Mouse (Mus musculus): ENCODE results near the gene H2afz.
"Not testable (repeated sequence)": the region's sequence is repeated elsewhere in the genome, so short reads cannot be mapped to it uniquely, and the experiment has no call there.

H2afz gene

DNA sequence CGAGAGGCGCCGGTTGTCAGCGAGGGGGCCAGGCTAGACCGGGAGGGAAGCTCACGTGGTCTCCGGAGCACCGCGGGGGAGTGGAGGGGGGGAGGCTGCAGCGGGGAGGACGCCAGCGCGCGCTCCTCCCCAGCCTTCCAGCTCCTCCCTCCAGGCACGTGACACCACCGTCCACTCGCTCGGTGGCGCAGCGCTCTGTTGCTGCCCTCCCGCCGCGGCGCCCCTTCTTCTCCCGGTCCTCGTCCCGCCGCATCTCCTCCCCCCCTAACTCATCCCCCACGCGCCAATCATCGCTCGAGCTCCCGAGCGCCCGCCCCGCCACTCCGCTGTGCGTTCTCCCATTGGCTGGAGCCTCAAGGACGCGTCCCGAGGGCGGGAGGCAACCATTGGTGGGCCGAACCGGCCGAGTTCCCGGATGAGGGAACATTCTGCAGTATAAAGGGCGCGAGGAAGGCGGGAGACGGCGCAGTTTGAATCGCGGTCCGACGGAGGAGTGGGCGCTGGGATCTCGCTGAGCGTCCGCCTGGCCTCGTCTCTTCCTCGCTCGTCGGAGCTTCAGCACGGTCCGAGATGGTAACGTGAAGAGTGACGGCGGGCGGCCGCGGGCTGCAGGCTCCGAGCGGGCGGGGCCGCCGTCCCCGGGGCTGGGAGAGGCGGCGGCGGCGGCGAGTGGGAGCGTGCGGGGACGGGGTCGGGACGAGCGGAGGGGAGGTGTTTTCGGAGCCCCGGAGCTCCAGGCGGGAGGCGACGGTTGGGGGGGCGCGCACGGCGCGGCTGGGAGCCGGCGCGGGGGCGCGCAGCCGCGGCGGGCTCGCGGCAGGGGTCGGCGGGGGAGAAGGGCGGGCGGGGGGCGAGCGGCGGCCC lies at the start of gene H2afz:
TSS of gene H2afz (plus strand) at position 364 of the 864 bp plus-strand sequence.
- DNase-seq (ENCODE audit: low spot score in 2 of 2): peak; percentile 99

DNA sequence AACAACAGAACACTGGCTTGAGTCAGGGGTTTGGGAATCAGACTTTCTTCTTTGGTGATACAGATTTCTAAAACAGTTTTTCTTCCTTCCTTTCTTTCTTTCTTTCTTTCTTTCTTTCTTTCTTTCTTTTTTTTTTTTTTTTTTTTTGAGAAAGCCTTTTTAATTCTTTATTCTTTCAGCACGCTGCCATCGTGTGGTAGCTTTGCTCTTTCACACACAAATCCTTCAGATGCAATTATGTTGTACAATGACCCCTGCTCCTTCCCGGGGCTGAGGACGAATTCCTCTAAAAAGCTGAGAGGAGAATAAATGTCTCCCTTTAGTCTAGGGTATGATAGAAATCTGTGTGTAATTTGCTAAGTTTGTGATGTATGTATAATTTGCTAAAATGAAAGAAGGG lies 45.6 kb upstream of the H2afz start:
- DNase-seq (ENCODE audit: low spot score in 2 of 2): no peak

DNA sequence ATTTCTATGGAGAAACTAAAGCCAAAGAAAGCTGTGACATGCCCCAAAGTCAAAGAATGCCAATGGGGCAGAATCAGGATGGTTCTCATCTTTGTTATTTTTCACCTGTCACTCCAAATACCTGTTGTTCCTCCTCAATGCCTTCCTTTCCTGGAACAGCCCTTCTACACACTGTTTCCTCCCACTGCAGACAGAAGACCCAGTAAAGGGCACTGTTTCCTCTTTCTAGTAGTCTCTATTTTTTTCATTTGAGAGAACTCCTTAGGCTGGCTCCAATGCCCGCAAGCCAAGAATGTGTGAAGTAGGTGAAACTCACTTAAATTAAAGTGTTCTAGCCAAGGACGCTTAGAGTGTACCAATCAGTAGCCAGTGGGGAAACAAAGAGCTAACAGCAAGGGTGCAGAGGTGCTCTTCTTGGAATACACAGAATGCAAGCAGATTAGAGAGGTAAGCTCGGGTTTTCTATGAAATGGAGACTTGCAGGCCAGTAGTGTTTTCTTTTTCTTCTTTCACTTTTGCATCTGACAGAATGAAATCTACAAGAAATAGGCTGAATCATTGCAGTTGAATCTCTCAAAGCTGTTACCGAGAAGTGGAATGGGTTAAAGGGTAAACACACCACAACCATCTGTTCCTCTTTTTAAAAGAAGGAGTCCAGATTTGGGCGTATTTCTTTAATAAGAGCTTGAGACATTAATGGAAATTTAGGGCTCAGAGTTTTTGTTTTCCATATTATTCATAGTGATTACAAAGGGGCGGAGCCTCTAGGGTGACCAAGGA lies 43.4 kb upstream of the H2afz start:
- no peak for DNase-seq (ENCODE audit: low spot score in 2 of 2)

DNA sequence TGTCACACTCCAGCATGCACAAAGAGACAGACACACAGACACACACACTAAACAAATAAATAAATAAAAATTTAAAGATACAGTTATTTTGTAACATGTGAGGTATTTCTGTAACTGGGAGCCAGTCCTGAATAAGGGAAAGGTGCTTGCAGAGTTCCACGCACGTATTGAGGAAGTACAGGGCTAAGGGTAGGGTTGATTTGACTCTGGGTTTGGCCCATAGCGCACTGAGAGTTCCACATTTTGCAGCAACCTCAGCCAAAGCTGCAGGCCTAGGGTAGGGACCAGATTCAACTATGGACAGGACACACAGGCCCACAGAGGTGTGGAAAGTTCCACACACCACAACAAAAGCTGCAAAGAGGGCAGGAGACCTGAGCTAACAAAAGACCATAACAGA lies 41.0 kb upstream of the H2afz start:
- DNase-seq (ENCODE audit: low spot score in 2 of 2): no peak

DNA sequence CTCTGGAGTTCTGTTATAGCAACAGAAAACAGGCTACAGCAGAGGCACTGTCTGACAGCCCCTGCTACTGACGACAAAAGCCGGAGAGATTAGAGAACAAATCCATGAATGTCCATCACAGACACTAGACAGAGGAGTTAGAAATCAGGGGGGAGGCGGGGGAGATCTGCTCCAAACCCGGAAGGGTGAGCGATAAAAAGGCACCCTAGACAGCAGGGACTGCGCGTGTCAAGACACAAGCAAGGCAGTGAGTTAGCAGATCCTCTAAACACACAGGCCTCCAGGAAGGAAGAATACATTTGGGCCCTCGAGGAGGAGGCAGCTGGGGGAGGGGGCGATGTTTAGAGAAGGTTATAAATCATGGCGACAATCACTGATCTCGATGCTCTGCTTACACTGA lies 36.6 kb upstream of the H2afz start:
- DNase-seq (ENCODE audit: low spot score in 2 of 2): no peak

DNA sequence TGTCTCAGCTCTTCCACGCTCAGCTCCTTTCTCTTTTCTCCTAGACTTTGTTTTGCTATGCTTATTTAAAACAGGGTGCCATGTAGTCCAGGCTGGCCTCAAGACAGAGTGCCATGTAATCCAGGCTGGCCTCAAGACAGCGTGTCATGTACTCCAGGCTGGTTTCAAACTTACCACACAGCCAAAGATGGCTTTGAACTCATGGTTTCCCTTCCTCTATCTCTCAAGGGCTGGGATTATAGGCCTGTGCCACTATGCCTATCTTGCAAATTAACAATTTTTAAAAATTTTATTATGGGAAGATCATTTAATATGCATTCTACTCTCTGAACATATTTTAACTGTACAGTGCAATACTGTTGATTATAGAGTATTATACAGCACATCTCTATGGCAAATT lies 33.1 kb upstream of the H2afz start:
- DNase-seq (ENCODE audit: low spot score in 2 of 2): no peak

DNA sequence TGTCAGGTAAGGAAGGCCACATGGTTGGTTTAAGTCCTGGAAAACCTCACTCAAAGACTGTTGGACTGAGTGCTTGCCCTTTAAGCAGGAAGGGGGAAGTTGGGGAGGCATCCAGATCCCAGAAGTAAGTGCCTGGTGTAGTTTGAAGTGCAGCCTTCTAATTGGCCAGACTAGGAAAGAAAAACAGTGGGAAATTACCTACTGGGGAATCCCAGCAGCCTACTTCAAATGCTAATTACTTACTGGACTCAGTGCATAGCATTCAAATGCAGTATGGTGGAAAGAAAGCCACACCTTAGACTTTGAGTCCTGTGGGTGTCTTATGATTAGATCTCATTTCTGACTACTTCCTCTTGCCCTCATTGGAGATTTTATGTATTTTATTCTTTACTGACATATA lies 31.2 kb upstream of the H2afz start:
- DNase-seq (ENCODE audit: low spot score in 2 of 2): no peak

DNA sequence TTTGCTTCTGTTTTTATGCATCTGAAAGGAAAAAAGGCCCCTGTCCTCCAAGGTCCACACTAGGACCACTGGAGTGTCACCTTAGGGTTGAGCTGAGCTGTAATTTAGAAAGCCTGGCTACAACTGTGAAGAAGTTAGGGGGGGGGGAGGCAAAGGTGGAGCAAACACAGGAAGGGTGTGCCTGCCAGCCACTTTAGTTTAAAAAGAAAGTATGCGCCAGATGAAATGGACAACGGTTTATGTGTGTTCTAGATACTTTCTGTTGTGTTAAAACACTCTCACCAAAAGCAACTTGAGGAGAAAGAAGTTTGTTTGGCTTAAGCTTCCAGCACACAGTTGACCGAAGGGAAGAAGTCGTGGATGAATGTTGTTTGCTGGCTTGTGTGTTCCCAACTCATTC lies 30.6 kb upstream of the H2afz start:
- no peak for DNase-seq (ENCODE audit: low spot score in 2 of 2)

DNA sequence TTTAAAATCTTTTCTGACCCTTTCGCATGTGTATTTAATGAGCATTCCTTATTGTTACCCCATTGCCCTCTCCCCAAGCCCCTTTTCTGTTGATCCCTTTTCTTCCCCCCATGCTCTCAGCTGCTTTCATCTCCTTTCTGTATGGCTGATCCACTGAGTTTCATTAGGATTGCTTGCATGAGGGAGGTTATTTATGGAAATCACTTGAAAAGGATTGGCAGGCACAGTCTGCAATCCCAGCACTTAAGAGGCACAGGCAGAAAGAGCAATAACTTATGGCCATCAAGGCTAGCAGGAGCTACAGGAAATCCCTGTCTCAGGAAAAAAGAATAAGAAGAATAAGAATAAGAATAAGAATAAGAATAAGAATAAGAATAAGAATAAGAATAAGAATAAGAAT lies 27.7 kb upstream of the H2afz start:
- no peak for DNase-seq (ENCODE audit: low spot score in 2 of 2)

DNA sequence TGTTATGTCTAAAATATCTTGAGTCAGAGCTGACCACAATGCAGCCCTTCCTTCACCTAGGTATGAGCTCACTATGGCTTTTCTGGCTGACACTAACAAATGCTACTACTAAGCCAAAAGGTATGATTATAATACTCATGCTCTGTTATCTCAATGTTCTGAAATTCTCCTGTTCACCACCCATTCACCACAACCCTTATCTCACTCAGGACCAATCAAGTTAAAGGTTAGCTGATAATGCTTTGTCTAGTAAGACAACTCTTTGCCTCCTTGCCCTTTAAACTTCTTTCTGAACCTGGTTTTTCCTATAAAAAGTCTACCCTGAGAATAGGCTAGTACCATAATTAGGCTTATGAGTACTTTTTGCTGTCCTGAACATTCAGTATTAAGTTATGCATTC lies 26.1 kb upstream of the H2afz start:
- DNase-seq (ENCODE audit: low spot score in 2 of 2): no peak

DNA sequence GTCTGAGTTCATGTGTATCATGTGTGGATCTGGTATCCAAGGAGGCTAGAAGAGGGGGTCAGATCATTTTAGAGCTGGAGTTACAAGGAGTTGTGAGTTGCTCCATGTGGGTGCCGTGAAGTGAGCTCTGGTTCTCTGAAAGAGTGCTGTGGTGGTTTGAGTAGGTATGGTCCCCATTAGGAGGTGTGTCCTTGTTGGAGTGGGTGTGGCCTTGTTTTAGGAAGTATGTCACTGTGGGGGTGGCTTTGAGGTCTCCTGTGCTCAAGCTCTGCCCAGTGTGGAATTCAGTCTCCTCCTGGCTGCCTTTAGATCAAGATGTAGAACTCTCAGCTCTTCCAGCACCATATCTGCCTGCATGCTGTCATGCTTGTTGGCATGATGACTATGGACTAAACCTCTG lies 21.3 kb upstream of the H2afz start:
- DNase-seq (ENCODE audit: low spot score in 2 of 2): no peak

DNA sequence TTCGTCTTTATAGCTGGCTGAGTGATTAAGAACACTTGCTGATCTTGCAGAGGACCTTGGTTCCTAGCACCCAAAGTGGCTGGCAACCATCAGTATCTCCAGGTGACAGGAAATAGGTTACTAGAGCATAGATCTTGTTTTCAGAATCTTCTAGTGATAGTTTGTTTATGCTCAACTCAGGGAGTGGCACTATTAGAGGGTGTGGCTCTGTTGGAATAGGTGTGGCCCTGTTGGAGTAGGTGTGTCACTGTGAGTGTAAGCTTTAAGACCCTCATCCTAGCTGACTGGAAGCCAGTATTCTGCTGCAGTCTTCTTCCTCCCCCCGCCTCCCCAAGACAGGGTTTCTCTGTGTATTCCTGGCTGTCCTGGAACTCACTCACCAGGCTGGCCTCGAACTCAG lies 20.0 kb upstream of the H2afz start:
- no peak for DNase-seq (ENCODE audit: low spot score in 2 of 2)

DNA sequence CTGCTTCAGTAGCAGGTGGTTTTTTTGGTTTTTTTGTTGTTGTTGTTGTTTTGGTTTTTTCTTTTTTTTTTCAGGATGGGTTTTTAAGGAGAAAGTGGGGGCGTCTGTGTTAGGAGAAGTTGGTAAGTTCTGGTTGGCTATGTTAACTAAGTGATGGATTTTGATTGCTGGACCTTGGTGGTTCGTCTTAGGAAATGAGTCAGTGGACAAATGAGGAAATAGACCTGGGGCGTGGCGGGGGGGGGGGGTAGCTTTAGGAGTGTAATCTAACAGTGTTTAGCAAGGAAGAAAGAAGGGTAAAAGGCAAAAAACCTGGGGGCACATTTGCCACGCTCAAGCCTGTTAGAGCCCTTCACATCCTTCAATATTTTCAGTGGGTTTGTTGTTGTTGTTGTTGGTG lies 17.7 kb upstream of the H2afz start:
- no peak for DNase-seq (ENCODE audit: low spot score in 2 of 2)

DNA sequence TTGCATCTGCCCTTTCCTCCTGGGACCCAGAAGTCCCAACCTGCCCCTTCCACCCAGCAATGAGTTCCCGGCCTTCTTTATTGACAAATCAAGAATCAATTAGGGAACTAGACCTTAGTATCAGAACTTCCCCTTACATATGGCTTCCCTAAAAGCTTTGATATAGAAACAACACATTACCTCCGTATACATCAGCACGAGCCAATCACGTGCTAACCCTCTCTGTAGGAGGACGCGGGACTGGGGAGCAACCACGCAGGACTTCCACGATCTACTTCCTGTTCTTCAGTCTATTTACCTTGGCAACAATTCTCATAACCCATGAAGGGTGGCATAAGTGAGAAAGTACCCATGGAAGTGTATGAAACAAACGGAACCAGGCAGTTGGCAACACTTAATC lies 15.9 kb upstream of the H2afz start:
- DNase-seq (ENCODE audit: low spot score in 2 of 2): no peak

DNA sequence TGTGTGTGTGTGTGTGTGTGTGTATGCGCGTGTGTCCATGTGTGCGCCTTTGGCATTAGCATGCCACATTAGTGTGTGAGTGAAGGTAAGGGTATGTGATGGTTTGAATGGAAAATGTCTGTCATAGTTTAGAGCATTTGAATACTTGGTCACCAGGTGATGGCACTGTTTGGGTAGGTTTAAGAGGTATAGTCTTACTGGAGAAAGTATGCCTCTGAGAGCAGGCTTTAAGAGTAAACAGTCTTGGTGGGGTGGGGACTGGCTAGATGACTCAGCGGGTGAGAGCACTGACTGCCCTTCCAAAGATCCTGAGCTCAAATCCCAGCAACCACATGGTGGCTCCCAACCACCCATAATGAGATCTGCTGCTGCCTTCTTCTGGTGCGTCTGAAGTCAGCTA lies 14.6 kb upstream of the H2afz start:
- DNase-seq (ENCODE audit: low spot score in 2 of 2): no peak

DNA sequence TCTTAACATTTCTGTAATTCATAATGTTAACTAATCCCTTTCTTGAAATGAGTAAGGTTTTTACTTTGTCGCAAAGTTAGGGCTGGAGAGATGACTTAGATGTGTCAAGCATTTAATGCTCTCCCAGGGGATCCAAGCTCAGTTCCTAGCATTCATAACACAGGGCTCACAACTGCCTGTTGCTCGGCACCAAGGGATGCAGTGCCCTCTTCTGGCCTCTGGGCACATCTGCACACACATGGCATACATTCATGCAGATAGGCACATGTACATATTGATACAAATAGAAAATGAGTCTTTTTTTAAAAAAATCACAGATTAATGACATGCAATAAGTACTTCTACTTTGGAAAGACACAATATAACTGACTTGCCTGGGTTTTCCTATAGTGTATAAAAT lies 13.1 kb upstream of the H2afz start:
- DNase-seq (ENCODE audit: low spot score in 2 of 2): no peak

DNA sequence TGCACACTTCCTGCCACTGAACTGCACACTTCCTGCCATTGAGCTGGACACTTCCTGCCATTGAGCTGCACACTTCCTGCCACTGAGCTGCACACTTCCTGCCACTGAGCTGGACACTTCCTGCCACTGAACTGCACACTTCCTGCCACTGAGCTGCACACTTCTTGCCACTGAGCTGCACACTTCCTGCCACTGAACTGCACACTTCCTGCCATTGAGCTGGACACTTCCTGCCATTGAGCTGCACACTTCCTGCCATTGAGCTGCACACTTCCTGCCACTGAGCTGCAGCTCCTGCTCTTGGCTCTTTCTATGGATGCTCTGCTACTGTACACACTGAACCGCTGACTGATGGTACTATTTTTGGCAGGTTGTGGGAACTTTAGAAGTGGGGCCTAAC lies 11.3 kb upstream of the H2afz start:
- not testable (repeated sequence) for DNase-seq (ENCODE audit: low spot score in 2 of 2)

DNA sequence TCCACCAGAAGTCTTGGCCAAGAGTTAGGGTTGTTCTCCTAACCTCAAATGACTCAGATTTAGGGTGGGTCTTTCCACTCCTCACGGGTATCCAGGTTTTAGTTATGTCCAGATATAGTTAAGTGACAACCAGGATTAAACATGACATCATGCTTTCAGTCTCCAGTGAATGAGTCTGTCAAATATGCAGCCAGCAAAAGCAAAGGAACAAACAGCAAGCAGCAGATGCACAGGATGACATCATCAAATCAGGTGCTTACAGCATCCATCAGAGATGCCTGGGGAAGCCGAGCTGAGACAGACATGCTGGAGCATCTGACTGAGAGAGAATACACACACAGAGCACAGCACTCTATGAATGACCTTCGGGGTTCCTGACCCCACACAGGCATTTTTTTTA lies 9.0 kb upstream of the H2afz start:
- no peak for DNase-seq (ENCODE audit: low spot score in 2 of 2)

DNA sequence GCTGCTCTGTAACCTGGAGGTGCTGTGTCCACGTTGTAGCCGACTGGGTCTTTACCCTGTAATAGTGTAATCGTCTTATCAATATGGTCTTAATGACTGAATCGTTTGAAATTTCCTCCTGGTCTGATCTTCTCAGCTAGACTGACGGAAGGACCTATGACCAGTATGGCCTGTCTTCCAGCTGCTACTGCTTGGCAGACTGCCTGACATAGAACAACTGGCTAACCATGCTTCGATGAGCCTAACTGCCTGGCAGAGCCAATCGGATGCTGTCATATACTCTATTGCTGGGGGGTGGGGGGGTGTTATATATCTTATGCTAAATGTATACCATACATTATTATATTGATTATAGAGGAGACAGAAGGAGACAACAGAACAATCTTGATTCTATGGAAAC lies 8.2 kb upstream of the H2afz start:
- no peak for DNase-seq (ENCODE audit: low spot score in 2 of 2)

DNA sequence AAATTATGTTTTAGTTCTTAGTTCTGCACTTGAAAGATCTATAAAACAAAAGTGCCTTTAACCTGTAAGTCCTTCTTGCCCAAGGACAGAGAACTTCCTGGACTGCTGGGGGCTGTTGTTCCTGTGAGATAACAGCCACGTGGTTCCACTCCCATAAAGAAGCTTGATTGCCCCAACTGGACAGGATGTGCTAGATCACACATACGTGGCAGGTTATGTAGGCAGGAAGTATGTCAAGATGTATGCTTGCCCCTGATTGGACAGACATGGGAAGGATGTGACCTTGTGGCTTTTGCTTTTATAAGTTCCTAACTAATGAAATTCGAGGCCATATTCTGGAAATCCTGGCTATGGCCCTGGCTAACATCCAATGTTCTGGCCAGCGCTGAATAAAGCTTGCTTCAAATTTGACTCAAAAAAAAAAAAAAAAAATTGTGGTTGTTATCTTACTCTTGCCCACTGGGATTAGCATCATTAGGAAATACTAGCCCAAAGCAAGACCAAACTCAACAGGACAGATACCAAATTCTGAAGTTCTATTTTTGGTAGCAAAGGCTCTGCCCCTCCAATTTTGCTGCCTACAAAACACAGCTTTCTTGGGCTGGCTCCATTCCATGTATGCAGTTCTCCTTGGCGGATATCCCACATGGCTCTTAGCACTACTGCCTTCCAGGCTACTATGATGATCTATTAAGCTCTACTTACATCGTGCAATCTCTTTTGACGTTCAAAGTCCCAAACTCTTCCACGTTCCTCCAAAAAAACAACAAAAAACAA lies 3.7 kb upstream of the H2afz start:
- no peak for DNase-seq (ENCODE audit: low spot score in 2 of 2)

DNA sequence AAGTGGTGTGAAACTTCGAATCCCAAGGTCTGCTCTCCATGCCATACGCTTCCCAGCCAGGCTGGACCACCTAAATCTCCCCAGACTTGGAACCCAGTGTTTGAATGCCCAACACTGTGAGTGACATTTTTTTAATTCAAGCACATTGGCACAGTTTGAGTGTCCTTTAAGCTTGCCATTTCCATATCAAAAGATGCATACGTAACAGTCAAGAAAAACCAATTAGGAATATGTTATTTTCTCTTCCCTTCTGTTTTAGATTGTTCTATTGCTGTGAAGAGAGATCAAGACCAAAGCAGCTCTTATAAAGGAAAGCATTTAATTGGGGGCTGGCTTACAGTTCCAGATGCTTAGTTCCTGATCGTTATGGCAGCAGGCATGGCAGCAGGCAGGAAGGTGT lies 2.9 kb upstream of the H2afz start:
- no peak for DNase-seq (ENCODE audit: low spot score in 2 of 2)

DNA sequence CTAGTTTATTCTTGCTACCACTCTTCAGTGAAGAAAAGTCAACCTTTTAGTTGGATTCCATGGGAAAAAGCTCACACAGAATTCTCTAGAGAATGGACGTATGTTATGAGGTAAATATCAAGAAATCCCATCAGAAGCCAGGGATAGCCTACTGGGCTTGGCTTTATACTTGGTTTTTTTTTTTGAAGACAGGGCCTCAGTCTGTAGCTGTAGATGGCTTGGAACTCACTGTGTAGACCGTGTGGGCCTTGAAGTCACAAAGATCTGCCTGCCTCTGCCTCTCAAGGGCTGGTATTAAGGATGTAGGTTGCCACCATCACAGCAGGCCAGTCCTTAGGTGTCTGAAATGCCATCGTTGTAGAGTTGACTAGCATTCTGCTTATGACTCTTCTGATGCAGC lies 1.7 kb upstream of the H2afz start:
- no peak for DNase-seq (ENCODE audit: low spot score in 2 of 2)

Measured in urinary bladder, postnatal 4 days (tissue).